Mouse (Mus musculus): ENCODE measurements around the gene Fastk.

Fastk gene

GRCm38 (mm10) chr5:24444746-24445427, at the start of gene Fastk:
Fastk (minus strand) TSS chr5:24445287.
- in situ Hi-C loops (cut with MseI, MboI), result no loop called here

GRCm38 (mm10) chr5:24492546-24493285, 47.6 kb upstream of the Fastk start:
- in situ Hi-C loops (cut with MseI, MboI), result no loop called here

- in situ Hi-C loops (cut with MseI, MboI), result no loop called here
Observed at GRCm38 (mm10) chr5:24490413-24490920, 45.4 kb upstream of the Fastk start.

- in situ Hi-C loops (cut with MseI, MboI), result no loop called here
Observed at GRCm38 (mm10) chr5:24486738-24487137, 41.7 kb upstream of the Fastk start.

- in situ Hi-C loops (cut with MseI, MboI), result no loop called here
Observed at GRCm38 (mm10) chr5:24486097-24486496, 41.0 kb upstream of the Fastk start.

- in situ Hi-C loops (cut with MseI, MboI), result no loop called here
Observed at GRCm38 (mm10) chr5:24484963-24485362, 39.9 kb upstream of the Fastk start.

- in situ Hi-C loops (cut with MseI, MboI), result no loop called here
Observed at GRCm38 (mm10) chr5:24483326-24483725, 38.2 kb upstream of the Fastk start.

GRCm38 (mm10) chr5:24482247-24483079, 37.4 kb upstream of the Fastk start:
- in situ Hi-C loops (cut with MseI, MboI), result no loop called here

- in situ Hi-C loops (cut with MseI, MboI), result no loop called here
Observed at GRCm38 (mm10) chr5:24481647-24482046, 36.6 kb upstream of the Fastk start.

- in situ Hi-C loops (cut with MseI, MboI), result loop anchor here in 1 of 2 experiments (10.0 kb wide), 1 partner anchor 213 kb away; no protein-coding TSS in a partner anchor
Observed at GRCm38 (mm10) chr5:24477909-24478308, 32.8 kb upstream of the Fastk start.

GRCm38 (mm10) chr5:24475476-24476241, 30.6 kb upstream of the Fastk start:
- in situ Hi-C loops (cut with MseI, MboI), result loop anchor here in 1 of 2 experiments (10.0 kb wide), 1 partner anchor 211 kb away; no protein-coding TSS in a partner anchor

GRCm38 (mm10) chr5:24474723-24475261, 29.7 kb upstream of the Fastk start:
- in situ Hi-C loops (cut with MseI, MboI), result loop anchor here in 1 of 2 experiments (10.0 kb wide), 1 partner anchor 210 kb away; no protein-coding TSS in a partner anchor

GRCm38 (mm10) chr5:24474025-24474722, 29.1 kb upstream of the Fastk start:
- in situ Hi-C loops (cut with MseI, MboI), result loop anchor here in 1 of 2 experiments (10.0 kb wide), 1 partner anchor 209 kb away; no protein-coding TSS in a partner anchor

- in situ Hi-C loops (cut with MseI, MboI), result loop anchor here in 1 of 2 experiments (10.0 kb wide), 1 partner anchor 208 kb away; no protein-coding TSS in a partner anchor
Observed at GRCm38 (mm10) chr5:24472884-24473619, 28.0 kb upstream of the Fastk start.

GRCm38 (mm10) chr5:24470600-24470999, 25.5 kb upstream of the Fastk start:
- in situ Hi-C loops (cut with MseI, MboI), result loop anchor here in 1 of 2 experiments (10.0 kb wide), 1 partner anchor 206 kb away; no protein-coding TSS in a partner anchor

- in situ Hi-C loops (cut with MseI, MboI), result no loop called here
Observed at GRCm38 (mm10) chr5:24466762-24467161, 21.7 kb upstream of the Fastk start.

GRCm38 (mm10) chr5:24455613-24456012, 10.5 kb upstream of the Fastk start:
- in situ Hi-C loops (cut with MseI, MboI), result no loop called here

GRCm38 (mm10) chr5:24455076-24455475, 10.0 kb upstream of the Fastk start:
- in situ Hi-C loops (cut with MseI, MboI), result no loop called here

GRCm38 (mm10) chr5:24453985-24454303, 8.9 kb upstream of the Fastk start:
- in situ Hi-C loops (cut with MseI, MboI), result no loop called here

Measured in mouse trophoblast stem cell (cell line).